Mouse (Mus musculus) spleen, adult 10 weeks (tissue): ENCODE measurements around the gene Gm5128. TPM values are rescaled to one million over a fixed set of nuclear protein-coding genes. Genes with fewer than 3 reads are reported as not detected.

Source experiments
- polyA plus RNA-seq: library from polyadenylated mRNA; stranded (reverse); fragments of 350-450 nt; fragmentation: Illumina TruSeq; extraction: RNeasy Lipid Tissue Mini Kit (QIAGEN cat#74804); gene quantifications from one replicate; pipeline ENCODE4 v1.2.3, GENCODE M21; 2015; ENCODE audit warnings: low replicate concordance; ENCODE audit not compliant: insufficient read depth

Gm5128 gene
- polyA plus RNA-seq = not detected

DNA sequence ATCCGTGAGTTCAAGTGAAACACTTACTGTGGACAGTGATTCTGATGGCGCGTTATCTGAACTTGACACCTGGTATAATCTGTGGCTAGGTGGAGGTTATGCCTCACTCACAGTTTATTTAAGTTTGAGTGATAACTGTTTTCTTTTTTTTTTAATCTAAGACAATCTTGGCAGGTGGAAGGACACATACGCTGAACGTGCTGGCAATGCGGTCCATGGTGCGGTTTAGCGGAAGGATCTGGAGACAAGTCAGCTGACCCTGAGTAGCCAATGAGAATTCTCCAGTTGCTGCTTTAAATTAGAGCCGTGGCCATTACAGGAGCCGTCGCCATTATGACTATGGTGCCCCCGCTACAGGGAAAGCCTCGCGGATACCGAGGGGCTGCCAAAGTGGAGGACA lies at the start of gene Gm5128:
TSS of gene Gm5128 (plus strand) at position 301 of the 400 bp plus-strand sequence.

Other genes starting within 250 kb of the Gm5128 start
- gene Gm15023, start 195.7 kb upstream of the Gm5128 start, polyA plus RNA-seq = not detected
- not detected for gene Tceal6, start 162.6 kb upstream of the Gm5128 start, polyA plus RNA-seq
- not detected for gene Pramel3, start 71.0 kb upstream of the Gm5128 start, polyA plus RNA-seq
- not detected for gene Gm7903, start 60.6 kb downstream of the Gm5128 start, polyA plus RNA-seq
- gene AV320801, start 121.3 kb downstream of the Gm5128 start, polyA plus RNA-seq = not detected
- gene Nxf7, start 225.5 kb downstream of the Gm5128 start, polyA plus RNA-seq = 0.32 TPM